Mouse (Mus musculus) ES-Bruce4 (cell line): ENCODE results near the gene Ankrd23.

Experiments used
- CTCF ChIP-seq: IDR thresholded peaks from one replicate; pipeline ENCODE4 v1.8.1; 2011; ENCODE audit warnings: low read depth, low read length
- EP300 ChIP-seq: IDR thresholded peaks from 2 replicates; pipeline ENCODE4 v1.6.1; 2011; ENCODE audit warnings: low read depth, low read length; ENCODE audit not compliant: insufficient read depth
- POLR2A ChIP-seq: IDR thresholded peaks from one replicate; pipeline ENCODE4 v1.8.1; 2011; ENCODE audit warnings: low read length; ENCODE audit not compliant: insufficient read depth

- TF ChIP-seq POLR2A (no peak), CTCF (no peak), EP300 (no peak)
These were observed 2.1 kb downstream of the Ankrd23 start for GRCm38 (mm10) chr1:36534595-36535058.
